Mouse (Mus musculus): ENCODE measurements around the gene Gpam.

- TF ChIP-seq GATA1 (IDR thresholded peaks at IDR 0.05; ENCODE audit: low read length) = no peak
- TF ChIP-seq TAL1 (IDR thresholded peaks at IDR 0.05; ENCODE audit: low read length) = no peak
Measured at GRCm38 (mm10) chr19:55164162-55164561, 37.1 kb upstream of the Gpam start.

All from erythroblast, embryonic 14.5 days (primary cell).